Mouse (Mus musculus) CH12.LX (cell line): ENCODE data around the gene Blvrb. TPM values are rescaled to one million over a fixed set of nuclear protein-coding genes. Genes with fewer than 3 reads are reported as not detected.

Experiments used
- DNase-seq: peaks from one replicate; pipeline ENCODE4 v3.0.0-alpha.2; 2013; ENCODE audit errors: extremely low read depth
- H3K27ac ChIP-seq: 2 replicates; pipeline ENCODE4 v1.5.1; 2012; ENCODE audit warnings: low read depth, mild to moderate bottlenecking, control low read depth, moderate library complexity; ENCODE audit not compliant: insufficient read depth
- H3K27me3 ChIP-seq: replicated peaks from 2 replicates; pipeline ENCODE3; 2012; ENCODE audit warnings: inconsistent platforms
- H3K36me3 ChIP-seq, 2 experiments: replicated peaks in 1 of 2; 2 replicates each; pipeline versions ENCODE3 to v1.6.1; 2012; ENCODE audit warnings: inconsistent platforms in 1 of 2, low read length in 1 of 2, mild to moderate bottlenecking in 1 of 2, mixed read lengths in 1 of 2, moderate library complexity in 1 of 2; ENCODE audit not compliant: control insufficient read depth in 1 of 2, insufficient read depth in 1 of 2
- H3K4me1 ChIP-seq, 2 experiments: 2 replicates each; pipeline ENCODE4 v1.6.1; 2012; ENCODE audit warnings: inconsistent platforms in 1 of 2, moderate library complexity in 1 of 2; ENCODE audit not compliant: insufficient read depth in 2 of 2, control insufficient read depth in 1 of 2
- H3K4me2 ChIP-seq: 2 replicates; pipeline ENCODE4 v1.6.1; 2012; ENCODE audit warnings: low read depth, mild to moderate bottlenecking, control low read depth; ENCODE audit not compliant: poor library complexity, insufficient read depth, severe bottlenecking
- H3K4me3 ChIP-seq, 3 experiments: fragments of 150-350 bp in 1 of 3; sonication (generic) in 1 of 3; replicated peaks in 1 of 3; 2 replicates each; pipeline versions ENCODE3 to v1.5.1; 2011 to 2012; ENCODE audit warnings: low read depth in 2 of 3, low read length in 2 of 3, mild to moderate bottlenecking in 2 of 3, moderate library complexity in 2 of 3, control low read depth in 1 of 3, improper control_type of control experiment in 1 of 3, inconsistent platforms in 1 of 3, mixed read lengths in 1 of 3; ENCODE audit not compliant: poor library complexity in 1 of 3
- H3K79me2 ChIP-seq: replicated peaks from 2 replicates; pipeline ENCODE4 v1.6.1; 2012; ENCODE audit warnings: mild to moderate bottlenecking, moderate library complexity; ENCODE audit not compliant: control insufficient read depth, poor library complexity, insufficient read depth, severe bottlenecking; ENCODE audit errors: extremely low read depth
- H3K9ac ChIP-seq: 2 replicates; pipeline ENCODE4 v1.6.1; 2012; ENCODE audit warnings: low read depth, mild to moderate bottlenecking, control low read depth, moderate library complexity; ENCODE audit not compliant: insufficient read depth
- H3K9me3 ChIP-seq: replicated peaks from 2 replicates; pipeline ENCODE3; 2012; ENCODE audit warnings: low read length, inconsistent platforms, mixed read lengths
- CHD1 ChIP-seq: IDR thresholded peaks from 2 replicates; pipeline ENCODE4 v1.6.1; 2012; ENCODE audit warnings: low read depth, low read length, improper control_type of control experiment, inconsistent platforms
- CTCF ChIP-seq, 2 experiments: IDR thresholded peaks in 1 of 2; conservative IDR thresholded peaks in 1 of 2; 2 replicates each; pipeline ENCODE4 v1.5.1; 2011 to 2012; ENCODE audit warnings: low read depth in 2 of 2, low read length in 2 of 2, improper control_type of control experiment in 1 of 2, inconsistent platforms in 1 of 2, mild to moderate bottlenecking in 1 of 2, moderate library complexity in 1 of 2
- E2F4 ChIP-seq: IDR thresholded peaks from 2 replicates; pipeline ENCODE4 v1.6.1; 2011; ENCODE audit warnings: low read depth, low read length, improper control_type of control experiment; ENCODE audit not compliant: insufficient replicate concordance
- EP300 ChIP-seq: IDR thresholded peaks from 2 replicates; pipeline ENCODE4 v1.6.1; 2011; ENCODE audit warnings: low read length, improper control_type of control experiment
- JUN ChIP-seq: IDR thresholded peaks from 2 replicates; pipeline ENCODE4 v1.6.1; 2011; ENCODE audit warnings: low read depth, mild to moderate bottlenecking, low read length, improper control_type of control experiment, moderate library complexity; ENCODE audit not compliant: insufficient read depth
- JUND ChIP-seq: conservative IDR thresholded peaks from 2 replicates; pipeline ENCODE4 v1.6.1; 2011; ENCODE audit warnings: low read depth, low read length, improper control_type of control experiment
- KAT2A ChIP-seq: IDR thresholded peaks from 2 replicates; pipeline ENCODE4 v1.6.1; 2012; ENCODE audit warnings: low read length, improper control_type of control experiment, inconsistent platforms; ENCODE audit not compliant: insufficient replicate concordance
- MAFK ChIP-seq: IDR thresholded peaks from 2 replicates; pipeline ENCODE4 v1.6.1; 2011; ENCODE audit warnings: low read length, improper control_type of control experiment; ENCODE audit not compliant: insufficient replicate concordance
- MEF2A ChIP-seq: IDR thresholded peaks from 2 replicates; pipeline ENCODE4 v1.6.1; 2014; ENCODE audit warnings: low read depth, mild to moderate bottlenecking, inconsistent platforms, low read length, improper control_type of control experiment, borderline replicate concordance
- NRF1 ChIP-seq: IDR thresholded peaks from 2 replicates; pipeline ENCODE4 v1.6.1; 2014; ENCODE audit warnings: low read depth, mild to moderate bottlenecking, inconsistent platforms, low read length, improper control_type of control experiment, moderate library complexity
- POLR2A ChIP-seq: IDR thresholded peaks from 2 replicates; pipeline ENCODE4 v1.6.1; 2011; ENCODE audit warnings: low read depth, mild to moderate bottlenecking, improper control_type of control experiment, low read length
- POLR2AphosphoS2 ChIP-seq: IDR thresholded peaks from 2 replicates; pipeline ENCODE4 v1.6.1; 2011; ENCODE audit warnings: low read depth, low read length, improper control_type of control experiment
- SIN3A ChIP-seq: IDR thresholded peaks from 2 replicates; pipeline ENCODE4 v1.6.1; 2012; ENCODE audit warnings: low read length, improper control_type of control experiment, inconsistent platforms
- TCF12 ChIP-seq: IDR thresholded peaks from 2 replicates; pipeline ENCODE4 v1.6.1; 2014; ENCODE audit warnings: low read depth, mild to moderate bottlenecking, inconsistent platforms, low read length, improper control_type of control experiment
- ZKSCAN1 ChIP-seq: IDR thresholded peaks from 2 replicates; pipeline ENCODE4 v1.6.1; 2012; ENCODE audit warnings: low read depth, inconsistent platforms, low read length, improper control_type of control experiment, borderline replicate concordance
- ZMIZ1 ChIP-seq: IDR thresholded peaks from 2 replicates; pipeline ENCODE4 v1.6.1; 2012; ENCODE audit warnings: low read depth, mild to moderate bottlenecking, inconsistent platforms, low read length, improper control_type of control experiment
- ZNF384 ChIP-seq: IDR thresholded peaks from 2 replicates; pipeline ENCODE4 v1.6.1; 2012; ENCODE audit warnings: low read depth, low read length, improper control_type of control experiment, inconsistent platforms
- dilution Hi-C: fragments of 300-500 bp; cut with MboI; formaldehyde crosslinking; loops from 2 replicates; pipeline ENCODE4 v1.14.3; 2020; ENCODE audit warnings: low sequenced_read_pairs; ENCODE audit not compliant: extremely low pct_unique_long_range_greater_than_20kb, extremely low pct_ligation_motif_present
- in situ Hi-C: fragments of 300-500 bp; cut with MboI; formaldehyde crosslinking; loops from 3 replicates; pipeline ENCODE4 v1.14.3; 2019; ENCODE audit warnings: low sequenced_read_pairs, low pct_ligation_motif_present, low pct_unique_long_range_greater_than_20kb, mixed read lengths
- polyA plus RNA-seq: library from polyadenylated mRNA; unstranded; fragments of >175 nt; gene quantifications from 2 replicates; pipeline ENCODE4 v1.2.1, GENCODE M21; 2012; ENCODE audit warnings: low read depth; ENCODE audit not compliant: insufficient read length
- total RNA-seq, 2 experiments: library from RNA; depleted of rRNA; stranded (reverse); fragments of 300-350 nt in 1 of 2; fragments of >200 nt in 1 of 2; gene quantifications; 2 replicates each; pipeline ENCODE4 v1.2.3; 2012 to 2014

Gene Blvrb
- total and polyA plus RNA-seq, 3 experiments, result 4.3 to 9.4 (median 7.6) TPM

- DNase-seq, result no peak
- peaks cover 0 to 11% of the 10 kb centered on the region in 2 experiments; a peak in 2 of 4 replicates for H3K4me1 ChIP-seq
- in situ Hi-C loops, result no loop called here
- peaks cover 2% of the 10 kb centered on the region for H3K9me3 ChIP-seq
- H3K4me3 ChIP-seq, result no peak overlapping the region
- dilution Hi-C loops, result no loop called here
- no peak for TF ChIP-seq ZMIZ1
- no peak for TF ChIP-seq NRF1
- no peak for TF ChIP-seq JUN
- 0 out of 4 replicates have a peak, but pooled peaks of 1 of the 2 experiments have one; percentile 0 for TF ChIP-seq CTCF (conservative IDR thresholded peaks at IDR 0.05 in 1 of 2, IDR thresholded peaks at IDR 0.05 in 1 of 2; ENCODE audit: low read depth in 2 of 2, low read length in 2 of 2)
- no peak overlapping the region for H3K27ac ChIP-seq
- H3K36me3 ChIP-seq, result no peaks in the 10 kb centered on the region
- no peak overlapping the region for H3K4me2 ChIP-seq
- H3K27me3 ChIP-seq, result no peaks in the 10 kb centered on the region
- H3K79me2 ChIP-seq, result no peaks in the 10 kb centered on the region
- no peak overlapping the region for H3K9ac ChIP-seq
These were observed 7.5 kb downstream of the Blvrb start for GRCm38 (mm10) chr7:27455273-27455672.

- no peak overlapping the region for H3K4me2 ChIP-seq
- dilution Hi-C loops, result no loop called here
These were observed 10.8 kb downstream of the Blvrb start for GRCm38 (mm10) chr7:27458614-27459013.

GRCm38 (mm10) chr7:27459640-27460039 is 11.9 kb downstream of the Blvrb start:
- H3K4me3 ChIP-seq, result no peak overlapping the region
- H3K79me2 ChIP-seq, result no peaks in the 10 kb centered on the region
- dilution Hi-C loops (no loop called here), in situ Hi-C loops (no loop called here)
- H3K4me1 ChIP-seq, result no peaks in the 10 kb centered on the region
- no peaks in the 10 kb centered on the region for H3K9me3 ChIP-seq
- no peaks in the 10 kb centered on the region for H3K27me3 ChIP-seq
- H3K9ac ChIP-seq, result no peak overlapping the region
- H3K36me3 ChIP-seq, result no peaks in the 10 kb centered on the region
- no peak for DNase-seq
- no peak overlapping the region for H3K27ac ChIP-seq
- no peak overlapping the region for H3K4me2 ChIP-seq
- no peak for TF ChIP-seq POLR2A
- TF ChIP-seq ZNF384, result no peak
- TF ChIP-seq EP300, result no peak
- no peak for TF ChIP-seq SIN3A
- no peak for TF ChIP-seq KAT2A
- TF ChIP-seq, all 38 proteins: peak for 0

More at GRCm38 (mm10) chr7:27458614-27459013, 10.8 kb downstream of the Blvrb start:
- H3K9me3 ChIP-seq, result no peaks in the 10 kb centered on the region
- no peak for DNase-seq
- TF ChIP-seq MEF2A (no peak), CHD1 (no peak), KAT2A (no peak), POLR2AphosphoS2 (no peak), E2F4 (no peak), JUND (no peak), CTCF (conservative IDR thresholded peaks at IDR 0.05 in 1 of 2, IDR thresholded peaks at IDR 0.05 in 1 of 2; ENCODE audit: low read depth in 2 of 2, low read length in 2 of 2) (no peak), TCF12 (no peak), MAFK (no peak), ZKSCAN1 (no peak), NRF1 (no peak)
- in situ Hi-C loops, result no loop called here
- H3K9ac ChIP-seq, result no peak overlapping the region
- no peak overlapping the region for H3K27ac ChIP-seq
- H3K4me3 ChIP-seq, result no peak overlapping the region
- no peaks in the 10 kb centered on the region for H3K79me2 ChIP-seq
- no peaks in the 10 kb centered on the region for H3K27me3 ChIP-seq
- no peaks in the 10 kb centered on the region for H3K36me3 ChIP-seq
- H3K4me1 ChIP-seq, result no peaks in the 10 kb centered on the region
